8 mouse cellular contexts compared by ENCODE assay signal in genomic region chr8:79584966-79585365, GRCm38 (mm10). TPM values are rescaled to one million over a fixed set of nuclear protein-coding genes. Genes with fewer than 3 reads are reported as not detected.
DNase-seq lines count a peak whose midpoint lies in the region; ATAC-seq and TF ChIP-seq lines count a peak whose summit lies in the region.

No protein-coding gene starts in this region.

- no peak overlapping the region for H3K9ac ChIP-seq in MEL (ENCODE audit: control insufficient read depth, low read depth, low read length, poor library complexity, severe bottlenecking)
- H3K9ac ChIP-seq in intestine, embryonic 15.5 days = no peak overlapping the region

- H3K4me1 ChIP-seq in MEL (ENCODE audit: control insufficient read depth in 1 of 2, insufficient read depth in 2 of 2, low read length in 2 of 2) = no peaks in the 10 kb centered on the region
- H3K4me1 ChIP-seq in intestine, embryonic 15.5 days (replicated peaks) = no peaks in the 10 kb centered on the region

- no peaks in the 10 kb centered on the region for H3K9me3 ChIP-seq in MEL (replicated peaks; ENCODE audit: insufficient read depth, low read length)
- H3K9me3 ChIP-seq in intestine, embryonic 15.5 days = no peaks in the 10 kb centered on the region

- DNase-seq in A20 (ENCODE audit: low read depth, low spot score) (peak; percentile 68), MEL (ENCODE audit: low read depth, low spot score) (peak; percentile 55)
- DNase-seq in cerebellum, adult 8-10 months = peak; percentile 29
- DNase-seq in frontal cortex, postnatal 36 days (ENCODE audit: low spot score in 2 of 2) = peak; percentile 37 to 55
- peak; percentile 26 to 28 for DNase-seq in left cerebral cortex, postnatal 36 days (ENCODE audit: low spot score in 2 of 2)
- DNase-seq in ovary, postnatal 14 days (ENCODE audit: low spot score) = peak; percentile 58
- DNase-seq in T-cell, adult 2 months (ENCODE audit: low spot score) = no peak

- TF ChIP-seq POLR2A in MEL (IDR thresholded peaks at IDR 0.05; ENCODE audit: control insufficient read depth in 1 of 2, insufficient read depth in 1 of 2, low read depth in 1 of 2, low read length in 2 of 2, poor library complexity in 1 of 2) = no peak

- peak; percentile 71; the same call in 1 of the 2 replicates for ATAC-seq in intestine, embryonic 15.5 days

- TF ChIP-seq EP300 in MEL (IDR thresholded peaks at IDR 0.05; ENCODE audit: low read depth in 1 of 2, low read length in 2 of 2) = no peak

- H3K27me3 ChIP-seq in MEL (ENCODE audit: control insufficient read depth in 1 of 2, insufficient read depth in 2 of 2, low read length in 2 of 2) = peaks cover 2% of the 10 kb centered on the region in 2 experiments; a peak in 2 of 4 replicates
- H3K27me3 ChIP-seq in intestine, embryonic 15.5 days (replicated peaks) = no peaks in the 10 kb centered on the region

- peak; percentile 24 to 70 (median 40) for TF ChIP-seq CTCF in MEL (IDR thresholded peaks at IDR 0.05 in 2 of 3, conservative IDR thresholded peaks at IDR 0.05 in 1 of 3; ENCODE audit: control insufficient read depth in 1 of 3, insufficient read depth in 1 of 3, low read depth in 2 of 3, low read length in 3 of 3, poor library complexity in 1 of 3, severe bottlenecking in 1 of 3)

- intact Hi-C loops in left cerebral cortex, postnatal 36 days (cut with DNase I) = loop anchor here (2.0 to 5.0 kb wide), 2 partner anchors 188 to 288 kb away; partner anchors contain the start of gene Smad1

- WGBS in intestine, embryonic 15.5 days = 27% methylated on average over 3 of the region's 3 CpGs

- H3K4me3 ChIP-seq in MEL (ENCODE audit: control insufficient read depth in 1 of 2, insufficient read depth in 1 of 2, low read depth in 2 of 2, low read length in 2 of 2) = no peak overlapping the region
- H3K4me3 ChIP-seq in intestine, embryonic 15.5 days (replicated peaks) = no peak overlapping the region

- H3K79me2 ChIP-seq in MEL (ENCODE audit: control insufficient read depth, insufficient read depth, low read length, poor library complexity) = no peaks in the 10 kb centered on the region

- H3K27ac ChIP-seq in MEL (ENCODE audit: control insufficient read depth, low read depth, low read length) = no peak overlapping the region
- H3K27ac ChIP-seq in intestine, embryonic 15.5 days = no peak overlapping the region

- no peak overlapping the region for H3K4me2 ChIP-seq in intestine, embryonic 15.5 days (replicated peaks)

- H3K36me3 ChIP-seq in MEL (ENCODE audit: control insufficient read depth in 1 of 2, insufficient read depth in 2 of 2, low read length in 2 of 2) = no peaks in the 10 kb centered on the region
- H3K36me3 ChIP-seq in intestine, embryonic 15.5 days = no peaks in the 10 kb centered on the region

- peak; percentile 74 for TF ChIP-seq RAD21 in MEL (IDR thresholded peaks at IDR 0.05; ENCODE audit: low read depth, low read length)

TF ChIP-seq in MEL, 35 proteins besides CTCF, POLR2A, EP300 and RAD21:
- TF ChIP-seq SMC3 (IDR thresholded peaks at IDR 0.05; ENCODE audit: low read depth, low read length) (peak; percentile 63), ZC3H11A (IDR thresholded peaks at IDR 0.05; ENCODE audit: low read depth, low read length) (peak; percentile 42), MXI1 (IDR thresholded peaks at IDR 0.05; ENCODE audit: low read depth, low read length) (no peak), ETS1 (IDR thresholded peaks at IDR 0.05; ENCODE audit: low read depth, low read length) (no peak), ZMIZ1 (IDR thresholded peaks at IDR 0.05; ENCODE audit: low read depth, low read length) (no peak)

RNA-seq across cellular contexts. Expression of gene Otud4, which starts 54.5 kb away (rescaled TPM):
- total RNA-seq in MEL (2012; rRNA removed) = 42.8 and 45.3 TPM in 2 replicates
- polyA plus RNA-seq in MEL (2012; ENCODE audit: insufficient read depth in 1 of 2, insufficient read length in 2 of 2, low read depth in 1 of 2, low replicate concordance in 2 of 2, missing spikeins in 1 of 2) = 10 to 100 TPM; 51.7 to 53.4 TPM
- polyA plus RNA-seq in intestine, embryonic 15.5 days (2015; fragmentation: Nextera tagmentation; extraction: Ambion mirVana) = 13.9 TPM in 2 replicates
- 10 to 100 TPM; 36.6 to 38.6 TPM for total RNA-seq in left cerebral cortex, postnatal 36 days (2021)
